Mouse (Mus musculus): ENCODE data around the gene Gpatch11. TPM values are rescaled to one million over a fixed set of nuclear protein-coding genes. Genes with fewer than 3 reads are reported as not detected.

Gpatch11 gene
- 10 to 100 TPM; 22.9 to 24.1 TPM for total RNA-seq (2023)

GRCm38 (mm10) chr17:78834856-78835835 lies at the start of gene Gpatch11, which contains the start of gene Heatr5b:
Gpatch11 (plus strand) TSS chr17:78835567.
Heatr5b (minus strand) TSS chr17:78835364.

GRCm38 (mm10) chr17:78882401-78883112 lies 47.2 kb downstream of the Gpatch11 start, which contains the start of gene Eif2ak2:
Eif2ak2 (minus strand) TSS chr17:78882573.

Other genes with a start within 250 kb of the Gpatch11 start
- 10 to 100 TPM; 41.3 to 41.6 TPM for gene Strn, start 98.4 kb upstream of the Gpatch11 start, total RNA-seq (2023)
- 10 to 100 TPM; 20.0 to 21.3 TPM for gene Heatr5b, start 203 bp upstream of the Gpatch11 start, total RNA-seq (2023)
- gene Eif2ak2, start 47.0 kb downstream of the Gpatch11 start, total RNA-seq (2023): 10 to 100 TPM; 28.4 to 31.6 TPM
- gene Sult6b1, start 71.4 kb downstream of the Gpatch11 start, total RNA-seq (2023): not detected
- 1 to 10 TPM; 6.9 TPM for gene Cebpzos, start 80.9 kb downstream of the Gpatch11 start, total RNA-seq (2023)
- 10 to 100 TPM; 67.5 to 70.8 TPM for gene Cebpz, start 101.5 kb downstream of the Gpatch11 start, total RNA-seq (2023)
- 10 to 100 TPM; 22.1 to 25.8 TPM for gene Ndufaf7, start 101.6 kb downstream of the Gpatch11 start, total RNA-seq (2023)
- 10 to 100 TPM; 46.0 to 54.2 TPM for gene Prkd3, start 185.2 kb downstream of the Gpatch11 start, total RNA-seq (2023)
- 1 to 10 TPM; 6.3 to 7.7 TPM for gene Qpct, start 216.3 kb downstream of the Gpatch11 start, total RNA-seq (2023)

Measured in neutrophil, adult 59 days (primary cell).